Mouse (Mus musculus): ENCODE measurements around the gene Sh3bp5.

- TF ChIP-seq POLR2A (IDR thresholded peaks at IDR 0.05; ENCODE audit: low read depth, low read length) (no peak), CTCF (conservative IDR thresholded peaks at IDR 0.05; ENCODE audit: insufficient read depth, insufficient read length, low read depth, low read length) (no peak)
Measured at GRCm38 (mm10) chr14:31397791-31398595, 37.9 kb downstream of the Sh3bp5 start.

Data from kidney, adult 2 months (tissue).